Mouse (Mus musculus) limb, embryonic 14.5 days (tissue): ENCODE data around the gene Btbd2. TPM values are rescaled to one million over a fixed set of nuclear protein-coding genes. Genes with fewer than 3 reads are reported as not detected.
"Not testable (repeated sequence)": the region's sequence is repeated elsewhere in the genome, so short reads cannot be mapped to it uniquely, and the experiment has no call there.

Experiments
- ATAC-seq: fragments of 200-750 bp; cut with Nextera tagmentation; 2 replicates; pipeline ENCODE4 v1.8.0; 2017; ENCODE audit warnings: low read depth, moderate number of reproducible peaks, moderate TSS enrichment; ENCODE audit not compliant: low FRiP score
- DNase-seq: peaks from one replicate; pipeline ENCODE4 v3.0.0-alpha.2; 2015; ENCODE audit warnings: low spot score
- H3K27ac ChIP-seq: fragments of 300-500 bp; sonication (generic); replicated peaks from 2 replicates; pipeline ENCODE4 v1.5.1; 2014; ENCODE audit warnings: low read depth, mild to moderate bottlenecking, low read length, moderate library complexity, mixed read lengths
- H3K27me3 ChIP-seq: fragments of 300-500 bp; sonication (generic); 2 replicates; pipeline ENCODE4 v1.6.1; 2014; ENCODE audit warnings: low read length, mixed read lengths; ENCODE audit not compliant: control insufficient read depth, insufficient read depth
- H3K36me3 ChIP-seq: fragments of 300-500 bp; sonication (generic); 2 replicates; pipeline ENCODE4 v1.6.1; 2014; ENCODE audit warnings: mild to moderate bottlenecking, low read length, moderate library complexity, mixed read lengths; ENCODE audit not compliant: control insufficient read depth, insufficient read depth
- H3K4me1 ChIP-seq: fragments of 300-500 bp; sonication (generic); 2 replicates; pipeline ENCODE4 v1.6.1; 2014; ENCODE audit warnings: antibody characterized with exemption, low read length, mixed read lengths; ENCODE audit not compliant: control insufficient read depth, insufficient read depth
- H3K4me2 ChIP-seq: fragments of 300-500 bp; sonication (generic); replicated peaks from 2 replicates; pipeline ENCODE4 v1.6.1; 2014; ENCODE audit warnings: low read depth, mild to moderate bottlenecking, low read length, moderate library complexity; ENCODE audit not compliant: severe bottlenecking
- H3K4me3 ChIP-seq: fragments of 300-500 bp; sonication (generic); replicated peaks from 2 replicates; pipeline ENCODE4 v1.5.1; 2014; ENCODE audit warnings: low read length
- H3K9ac ChIP-seq: fragments of 300-500 bp; sonication (generic); 2 replicates; pipeline ENCODE4 v1.6.1; 2014; ENCODE audit warnings: mild to moderate bottlenecking, low read depth, low read length, moderate library complexity; ENCODE audit not compliant: severe bottlenecking
- H3K9me3 ChIP-seq: fragments of 300-500 bp; sonication (generic); 2 replicates; pipeline ENCODE4 v1.6.1; 2016; ENCODE audit warnings: low read length; ENCODE audit not compliant: control insufficient read depth
- POLR2A ChIP-seq: fragments of 200-500 bp; IDR thresholded peaks from 2 replicates; pipeline ENCODE4 v1.8.0; 2012; ENCODE audit warnings: inconsistent platforms, mild to moderate bottlenecking, moderate library complexity, borderline replicate concordance; ENCODE audit not compliant: insufficient read depth, insufficient read length; ENCODE audit errors: extremely low read depth
- WGBS: fragments of 180-500 bp; shearing (Covaris S2); extraction: QIAGEN DNeasy Blood & Tissue Kit; methylation state at CpG from one replicate; pipeline ENCODE4 v1.1.7; 2014; 5-methylcytosine and 5-hydroxymethylcytosine counted together
- polyA plus RNA-seq, 2 experiments: library from polyadenylated mRNA; depleted of rRNA in 1 of 2; stranded (reverse) in 1 of 2; unstranded in 1 of 2; fragments of >200 nt; fragmentation: Nextera tagmentation in 1 of 2; extraction: Ambion mirVana in 1 of 2; gene quantifications; 2 replicates each; pipeline versions ENCODE4 v1.2.1 to v1.2.3; 2012 to 2014

The Btbd2 gene
- polyA plus RNA-seq, 2 experiments = 78.0 to 87.8 TPM

DNA sequence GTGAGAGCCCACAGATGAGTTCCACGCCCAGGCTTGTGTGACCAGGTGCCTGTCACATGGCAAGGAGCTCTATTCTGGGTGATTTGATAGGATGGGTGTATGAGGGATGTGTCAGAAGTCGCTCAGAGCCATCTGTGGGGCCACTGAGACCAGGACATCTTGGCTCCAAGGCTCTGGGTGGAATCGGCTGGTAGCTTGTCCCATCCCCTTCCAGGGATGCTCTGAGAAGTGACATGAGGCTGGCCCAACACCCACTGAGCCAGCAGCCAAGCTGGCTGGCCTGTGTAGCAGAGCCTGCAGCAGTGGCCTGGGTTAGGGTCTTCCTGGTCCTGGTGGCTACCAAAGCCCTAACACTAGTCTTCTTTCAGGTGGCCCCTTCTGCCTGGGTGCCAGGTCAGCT lies 48.4 kb downstream of the Btbd2 start:
- Histone ChIP-seq H3K27ac (no peak overlapping the region), H3K36me3 (peaks cover 70% of the 10 kb centered on the region)
- no peak for ATAC-seq

DNA sequence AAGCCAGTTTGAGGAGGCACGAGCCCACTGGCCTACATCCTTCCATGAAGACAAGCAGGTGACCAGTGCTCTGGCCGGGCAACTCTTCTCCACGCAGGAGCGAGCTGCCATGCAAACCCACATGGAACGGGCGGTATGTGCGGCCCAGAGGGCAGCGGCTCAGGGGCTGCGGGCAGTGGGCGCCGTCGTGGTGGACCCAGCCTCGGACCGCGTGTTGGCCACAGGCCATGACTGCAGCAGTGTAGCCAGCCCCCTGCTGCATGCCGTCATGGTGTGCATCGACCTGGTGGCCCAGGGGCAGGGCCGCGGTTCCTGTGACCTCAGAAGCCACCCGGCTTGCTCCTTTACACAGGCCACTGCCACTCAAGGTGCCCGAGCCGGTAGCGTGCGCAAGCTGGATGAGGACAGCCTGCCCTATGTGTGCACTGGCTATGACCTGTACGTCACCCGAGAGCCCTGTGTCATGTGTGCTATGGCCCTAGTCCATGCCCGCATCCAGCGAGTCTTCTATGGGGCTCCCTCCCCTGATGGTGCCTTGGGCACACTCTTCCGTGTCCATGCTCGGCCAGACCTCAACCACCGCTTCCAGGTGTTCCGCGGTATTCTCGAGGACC lies 50.0 kb downstream of the Btbd2 start:
- H3K9me3 ChIP-seq = no peaks in the 10 kb centered on the region
- no peak for ATAC-seq
- 96% methylated on average over 34 of the region's 34 CpGs for WGBS
- H3K4me2 ChIP-seq = no peak overlapping the region
- H3K4me3 ChIP-seq = no peak overlapping the region
- no peak for DNase-seq
- peaks cover 11% of the 10 kb centered on the region for H3K4me1 ChIP-seq
- no peak overlapping the region for H3K27ac ChIP-seq
- H3K27me3 ChIP-seq = no peaks in the 10 kb centered on the region
- H3K9ac ChIP-seq = no peak overlapping the region
- peaks cover 55% of the 10 kb centered on the region for H3K36me3 ChIP-seq
- no peak for TF ChIP-seq POLR2A

More for the DNA sequence above, 48.4 kb downstream of the Btbd2 start:
- Histone ChIP-seq H3K9ac (no peak overlapping the region), H3K4me3 (no peak overlapping the region), H3K4me1 (peaks cover 7% of the 10 kb centered on the region), H3K4me2 (no peak overlapping the region), H3K27me3 (no peaks in the 10 kb centered on the region), H3K9me3 (no peaks in the 10 kb centered on the region)
- no peak for TF ChIP-seq POLR2A
- DNase-seq = no peak
- WGBS = 79% methylated on average over 3 of the region's 3 CpGs

DNA sequence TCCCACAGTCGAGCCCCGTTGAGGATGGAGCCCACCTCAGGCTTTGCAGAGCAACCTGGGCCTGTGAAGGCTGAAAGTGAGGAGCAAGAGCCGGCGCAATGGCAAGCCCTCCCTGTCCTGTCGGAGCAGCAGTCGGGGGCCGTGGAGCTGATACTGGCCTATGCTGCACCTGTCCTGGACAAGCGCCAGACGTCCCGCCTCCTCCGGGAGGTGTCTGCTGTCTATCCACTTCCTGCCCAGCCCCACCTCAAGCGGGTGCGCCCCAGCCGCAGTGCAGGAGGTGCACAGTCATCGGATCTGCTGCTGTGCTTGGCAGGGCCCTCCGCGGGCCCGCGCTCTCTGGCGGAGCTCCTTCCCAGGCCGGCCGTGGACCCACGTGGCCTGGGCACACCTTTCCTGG lies 50.6 kb downstream of the Btbd2 start:
- ATAC-seq (no peak), DNase-seq (no peak)
- no peaks in the 10 kb centered on the region for H3K9me3 ChIP-seq
- H3K27me3 ChIP-seq = no peaks in the 10 kb centered on the region
- no peak overlapping the region for H3K9ac ChIP-seq
- H3K27ac ChIP-seq = no peak overlapping the region
- no peak for TF ChIP-seq POLR2A
- no peak overlapping the region for H3K4me2 ChIP-seq
- peaks cover 11% of the 10 kb centered on the region for H3K4me1 ChIP-seq
- WGBS = 91% methylated on average over 22 of the region's 23 CpGs
- H3K4me3 ChIP-seq = no peak overlapping the region
- peaks cover 52% of the 10 kb centered on the region for H3K36me3 ChIP-seq

DNA sequence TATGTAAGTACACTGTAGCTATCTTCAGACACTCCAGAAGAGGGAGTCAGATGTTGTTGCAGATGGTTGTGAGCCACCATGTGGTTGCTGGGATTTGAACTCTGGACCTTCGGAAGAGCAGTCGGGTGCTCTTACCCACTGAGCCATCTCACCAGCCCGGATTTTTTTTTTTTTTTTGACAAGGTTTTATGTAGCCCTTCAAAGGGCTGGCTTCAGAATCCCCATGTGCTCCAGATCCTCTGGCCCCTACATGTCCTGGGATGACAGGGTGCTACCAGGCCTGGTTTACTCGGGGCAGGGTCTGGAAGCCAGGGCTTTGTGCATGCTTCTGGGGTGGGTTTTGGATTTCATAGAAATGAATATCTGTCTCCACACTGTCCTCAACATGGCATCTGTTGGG lies 51.1 kb downstream of the Btbd2 start, which contains the start of gene Gm49322:
TSS of gene Gm49322 (plus strand) at position 301 of the 400 bp plus-strand sequence.
- not testable (repeated sequence) for H3K9ac ChIP-seq

DNA sequence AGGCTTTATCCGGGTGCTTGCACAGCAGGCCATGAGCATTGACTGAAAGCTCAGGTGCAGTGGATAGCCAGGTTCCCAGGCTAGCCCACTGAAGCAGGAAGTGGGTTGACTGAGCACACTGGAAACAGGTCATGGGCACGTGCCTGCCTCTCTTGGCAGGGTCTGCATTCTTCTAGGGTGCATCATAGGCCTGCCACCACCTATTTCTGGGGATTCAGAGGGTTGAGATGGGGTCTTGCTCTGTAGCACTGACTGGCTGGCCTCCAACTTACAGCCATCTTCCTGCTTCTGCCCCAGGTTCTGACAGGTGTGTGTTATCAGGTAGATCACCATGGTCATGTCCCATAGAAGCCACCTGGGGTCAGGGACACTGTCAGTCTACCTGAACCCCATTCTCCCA lies 51.9 kb downstream of the Btbd2 start:
- H3K9me3 ChIP-seq = no peaks in the 10 kb centered on the region
- H3K27me3 ChIP-seq = no peaks in the 10 kb centered on the region
- H3K4me1 ChIP-seq = peaks cover 11% of the 10 kb centered on the region
- 92% methylated on average over 2 of the region's 2 CpGs for WGBS
- ATAC-seq (no peak), DNase-seq (no peak)
- no peak overlapping the region for H3K4me2 ChIP-seq
- no peak overlapping the region for H3K4me3 ChIP-seq
- no peak overlapping the region for H3K27ac ChIP-seq
- peaks cover 41% of the 10 kb centered on the region for H3K36me3 ChIP-seq
- no peak overlapping the region for H3K9ac ChIP-seq
- TF ChIP-seq POLR2A = no peak

More for the DNA sequence above, 51.1 kb downstream of the Btbd2 start, which contains the start of gene Gm49322:
- DNase-seq, H3K27me3 ChIP-seq, H3K27ac ChIP-seq, ATAC-seq, H3K4me3 ChIP-seq, H3K9me3 ChIP-seq, H3K4me2 ChIP-seq: not testable (repeated sequence)
- 73% methylated on average over 4 of the region's 4 CpGs for WGBS
- peaks cover 47% of the 10 kb centered on the region for H3K36me3 ChIP-seq
- peaks cover 11% of the 10 kb centered on the region for H3K4me1 ChIP-seq
